Mouse (Mus musculus) heart, adult 2 months (tissue): ENCODE data around the gene Sstr2. TPM values are rescaled to one million over a fixed set of nuclear protein-coding genes. Genes with fewer than 3 reads are reported as not detected.
A peak's percentile ranks its signal among the peaks of the same experiment; 100 is the strongest.

Source experiments
- DNase-seq, 2 experiments: peaks; one replicate each; pipeline ENCODE4 v3.0.0; 2021
- H3K27ac ChIP-seq: fragments of 200-600 bp; 2 replicates; pipeline ENCODE4 v1.8.1; 2022
- H3K27me3 ChIP-seq: fragments of 200-500 bp; 2 replicates; pipeline ENCODE4 v1.6.1; 2012; ENCODE audit warnings: mild to moderate bottlenecking, low read length, inconsistent platforms, mixed read lengths; ENCODE audit not compliant: control insufficient read depth, insufficient read depth
- H3K36me3 ChIP-seq: fragments of 200-500 bp; 2 replicates; pipeline ENCODE4 v1.6.1; 2012; ENCODE audit warnings: low read length, inconsistent platforms; ENCODE audit not compliant: control insufficient read depth, insufficient read depth
- H3K4me1 ChIP-seq: fragments of 200-500 bp; 2 replicates; pipeline ENCODE4 v1.6.1; 2011; ENCODE audit warnings: low read length; ENCODE audit not compliant: control insufficient read depth, insufficient read depth
- H3K4me3 ChIP-seq: fragments of 200-600 bp; 2 replicates; pipeline ENCODE4 v1.8.1; 2022
- H3K79me2 ChIP-seq: fragments of 200-500 bp; replicated peaks from 2 replicates; pipeline ENCODE4 v1.6.1; 2012; ENCODE audit warnings: mild to moderate bottlenecking, inconsistent platforms, low read length, moderate library complexity, mixed read lengths; ENCODE audit not compliant: control insufficient read depth, insufficient read depth
- H3K9ac ChIP-seq: fragments of 200-500 bp; 2 replicates; pipeline ENCODE4 v1.6.1; 2012; ENCODE audit warnings: low read depth, mild to moderate bottlenecking, control low read depth, inconsistent platforms, low read length, mixed read lengths
- CTCF ChIP-seq: fragments of 200-600 bp; IDR thresholded peaks from 2 replicates; pipeline ENCODE4 v1.8.1; 2022; ENCODE audit warnings: antibody characterized with exemption, mild to moderate bottlenecking, moderate library complexity
- EP300 ChIP-seq: fragments of 200-500 bp; IDR thresholded peaks from 2 replicates; pipeline ENCODE4 v1.6.1; 2011; ENCODE audit warnings: low read depth, low read length, control low read depth; ENCODE audit not compliant: insufficient read depth
- POLR2A ChIP-seq: fragments of 200-500 bp; IDR thresholded peaks from 2 replicates; pipeline ENCODE4 v1.6.1; 2011; ENCODE audit warnings: mild to moderate bottlenecking, low read depth, low read length, control low read depth; ENCODE audit not compliant: insufficient read depth
- WGBS: fragments of 180-500 bp; shearing (Covaris S2); methylation state at CpG from one replicate; pipeline ENCODE4 v1.1.7; 2018; 5-methylcytosine and 5-hydroxymethylcytosine counted together
- intact Hi-C: fragments of 180-260 bp; cut with DNase I; formaldehyde crosslinking; loops from one replicate; pipeline ENCODE4 v1.15.1; 2025
- polyA plus RNA-seq: library from polyadenylated mRNA; depleted of rRNA; stranded (reverse); fragments of >200 nt; gene quantifications from 2 replicates; pipeline ENCODE4 v1.2.3, GENCODE M21; 2012
- total RNA-seq, 2 experiments: library from RNA; stranded (reverse); gene quantifications; 2 replicates each; pipeline ENCODE4 v1.2.3; 2021

Sstr2 gene
- total and polyA plus RNA-seq, 3 experiments, result not detected

DNA sequence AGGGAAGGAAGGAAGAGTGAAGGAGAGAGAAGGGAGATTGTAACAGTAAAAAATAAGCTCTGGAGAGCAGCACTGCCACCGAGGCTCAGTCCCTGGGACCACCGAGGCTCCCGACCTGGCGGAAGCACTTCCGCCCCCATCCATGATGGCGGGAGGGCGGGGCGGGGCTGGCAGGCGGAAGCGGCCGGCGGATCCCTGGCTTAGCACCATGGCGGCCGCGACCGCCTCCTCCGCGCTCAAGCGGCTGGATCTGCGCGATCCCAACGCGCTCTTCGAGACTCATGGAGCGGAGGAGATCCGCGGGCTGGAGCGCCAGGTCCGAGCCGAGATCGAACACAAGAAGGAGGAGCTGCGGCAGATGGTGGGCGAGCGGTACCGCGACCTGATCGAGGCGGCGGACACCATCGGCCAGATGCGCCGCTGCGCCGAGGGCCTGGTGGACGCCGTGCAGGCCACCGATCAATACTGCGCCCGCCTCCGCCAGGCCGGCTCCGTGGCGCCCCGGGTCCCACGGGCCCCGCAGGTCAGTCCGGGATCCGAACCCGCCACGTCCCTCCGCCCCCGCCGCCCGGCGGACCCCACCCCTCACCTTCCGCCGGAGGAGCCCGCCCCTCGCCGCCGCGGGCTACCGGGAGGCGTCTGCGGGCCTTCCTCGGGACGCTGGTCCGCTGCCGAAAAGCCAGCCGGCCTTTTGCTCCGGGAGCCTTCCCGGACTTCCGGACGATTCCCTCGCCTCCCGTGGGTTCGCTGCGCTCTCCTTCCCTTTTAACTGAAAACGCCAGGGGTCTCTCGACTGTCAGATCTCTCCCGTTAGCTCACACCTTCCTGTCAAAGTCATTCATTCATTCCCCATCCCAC, 30.4 kb downstream of the Sstr2 start, which contains the start of gene Slc39a11:
TSS of gene Slc39a11 (minus strand) at position 727 of the 858 bp plus-strand sequence.
- intact Hi-C loops, result loop anchor here (1.0 to 2.0 kb wide), 2 partner anchors 35 to 161 kb away; partner anchors contain the start of genes D11Wsu47e and Fam104a
- Histone ChIP-seq H3K27me3 (no peaks in the 10 kb centered on the region), H3K27ac (peak within 1 kb of the TSS; percentile 96), H3K36me3 (no peaks in the 10 kb centered on the region), H3K4me3 (peak within 1 kb of the TSS; percentile 100), H3K9ac (peak within 1 kb of the TSS; percentile 97), H3K79me2 (no peaks in the 10 kb centered on the region), H3K4me1 (peaks cover 1% of the 10 kb centered on the region; the same call in 1 of the 2 replicates)
- TF ChIP-seq POLR2A, result peak; percentile 72
- TF ChIP-seq EP300, result 0 out of 2 replicates have a peak, but pooled peaks have one; percentile 34
- TF ChIP-seq CTCF, result no peak
- under 1% methylated on average over 91 of the region's 91 CpGs for WGBS
- peak; percentile 81 to 82 for DNase-seq

DNA sequence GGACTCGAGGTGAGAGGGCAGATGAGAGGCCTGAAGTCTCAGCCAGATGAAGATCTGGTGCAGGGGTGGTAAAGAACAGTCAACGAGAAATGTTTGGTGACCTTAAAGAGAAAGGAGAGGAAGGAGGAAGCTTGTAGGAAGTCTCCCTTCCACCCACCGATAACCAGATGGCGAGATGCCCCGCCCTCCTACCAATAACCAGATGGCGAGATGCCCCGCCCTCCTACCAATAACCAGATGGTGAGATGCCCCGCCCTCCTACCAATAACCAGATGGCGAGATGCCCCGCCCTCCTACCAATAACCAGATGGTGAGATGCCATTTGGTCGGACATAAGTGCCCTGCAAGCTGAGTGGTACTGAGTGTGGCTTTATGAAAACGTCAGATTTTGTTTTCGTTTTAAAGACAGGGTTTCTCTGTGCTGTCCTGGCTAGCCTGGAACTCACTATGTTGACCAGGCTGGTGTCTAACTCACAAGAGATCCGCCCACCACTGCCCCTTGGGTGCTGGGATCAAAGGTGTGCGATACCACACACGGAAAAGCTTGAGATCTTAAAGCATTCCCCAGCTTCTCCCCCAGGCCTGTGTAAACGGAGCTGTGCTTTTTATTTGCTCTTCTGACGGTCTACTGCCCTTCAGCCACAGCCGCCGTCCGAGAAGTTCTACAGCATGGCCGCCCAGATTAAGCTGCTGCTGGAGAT, 32.2 kb downstream of the Sstr2 start:
- H3K4me3 ChIP-seq, result no peak overlapping the region
- H3K27ac ChIP-seq, result no peak overlapping the region
- H3K4me1 ChIP-seq, result peaks cover 1% of the 10 kb centered on the region; the same call in 1 of the 2 replicates
- intact Hi-C loops, result no loop called here
- H3K9ac ChIP-seq, result no peak overlapping the region
- WGBS, result 69% methylated on average over 22 of the region's 22 CpGs
- TF ChIP-seq CTCF, result no peak
- no peak for TF ChIP-seq EP300
- TF ChIP-seq POLR2A, result no peak
- H3K27me3 ChIP-seq, result no peaks in the 10 kb centered on the region
- H3K36me3 ChIP-seq, result no peaks in the 10 kb centered on the region
- no peaks in the 10 kb centered on the region for H3K79me2 ChIP-seq
- no peak for DNase-seq

DNA sequence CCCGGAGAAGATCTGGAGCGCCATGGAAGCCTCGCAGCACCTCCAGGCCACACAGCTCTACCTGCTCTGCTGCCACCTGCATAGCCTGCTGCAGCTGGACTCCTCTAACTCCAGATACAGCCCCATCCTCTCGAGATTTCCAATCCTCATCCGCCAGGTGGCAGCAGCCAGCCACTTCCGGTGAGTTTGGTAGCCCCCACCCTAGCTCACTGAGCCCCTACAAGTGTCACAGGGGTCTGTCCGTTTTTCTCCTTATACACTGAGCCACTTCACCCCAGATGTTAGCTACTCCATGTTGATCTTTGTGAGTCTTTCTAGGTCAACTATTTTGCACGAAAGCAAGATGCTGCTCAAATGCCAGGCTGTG, 32.7 kb downstream of the Sstr2 start:
- Histone ChIP-seq H3K36me3 (no peaks in the 10 kb centered on the region), H3K27ac (no peak overlapping the region), H3K27me3 (no peaks in the 10 kb centered on the region), H3K4me3 (no peak overlapping the region), H3K79me2 (no peaks in the 10 kb centered on the region), H3K9ac (no peak overlapping the region), H3K4me1 (peaks cover 1% of the 10 kb centered on the region; the same call in 1 of the 2 replicates)
- TF ChIP-seq POLR2A (no peak), CTCF (peak; percentile 53)
- intact Hi-C loops, result no loop called here
- WGBS, result 63% methylated on average over 8 of the region's 8 CpGs
- DNase-seq, result peak in 1 of 2 experiments; percentile 46

DNA sequence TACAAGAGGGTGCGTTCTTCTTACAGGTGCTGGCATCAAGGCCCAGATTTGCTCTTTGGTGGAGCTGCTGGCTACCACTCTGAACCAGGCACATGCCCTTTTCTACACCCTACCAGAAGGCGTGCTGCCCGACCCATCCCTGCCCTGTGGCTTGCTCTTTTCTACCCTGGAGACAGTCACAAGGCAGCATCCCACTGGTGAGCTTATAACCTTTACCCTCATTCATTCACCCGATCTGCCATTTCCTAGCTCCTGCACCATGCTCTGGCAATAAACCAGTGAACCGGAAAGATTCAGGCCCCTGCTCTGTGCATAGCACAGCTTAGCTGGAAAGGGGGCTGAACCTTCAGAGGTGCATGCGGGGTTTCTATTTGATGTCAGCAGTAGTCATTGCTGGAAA, 33.4 kb downstream of the Sstr2 start:
- H3K9ac ChIP-seq, result no peak overlapping the region
- 91% methylated on average over 6 of the region's 6 CpGs for WGBS
- no peak for DNase-seq
- intact Hi-C loops, result no loop called here
- no peaks in the 10 kb centered on the region for H3K79me2 ChIP-seq
- H3K36me3 ChIP-seq, result no peaks in the 10 kb centered on the region
- peaks cover 1% of the 10 kb centered on the region; the same call in 1 of the 2 replicates for H3K4me1 ChIP-seq
- no peak for TF ChIP-seq CTCF
- TF ChIP-seq EP300, result no peak
- TF ChIP-seq POLR2A, result no peak
- H3K27ac ChIP-seq, result no peak overlapping the region
- H3K4me3 ChIP-seq, result no peak overlapping the region
- H3K27me3 ChIP-seq, result no peaks in the 10 kb centered on the region

DNA sequence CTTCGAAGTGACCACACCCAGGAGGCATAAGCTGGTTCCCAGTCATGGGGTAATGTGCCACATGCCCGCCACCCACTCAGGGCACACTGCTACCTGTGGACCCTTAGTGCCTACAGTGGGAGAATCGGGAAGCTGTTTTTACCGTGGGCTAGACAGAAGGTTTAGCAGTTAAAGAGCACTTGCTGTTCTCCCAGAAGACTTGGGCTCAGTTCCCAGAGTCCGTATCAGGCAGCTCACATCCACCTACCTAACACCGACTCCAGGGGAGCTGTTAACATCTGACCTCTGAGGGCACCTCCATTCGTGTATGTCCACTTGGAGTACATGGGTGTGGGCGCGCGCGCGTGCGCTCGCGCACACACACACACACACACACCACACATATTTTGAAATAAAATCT, 35.0 kb downstream of the Sstr2 start:
- H3K4me1 ChIP-seq, result no peaks in the 10 kb centered on the region
- DNase-seq, result no peak
- no peaks in the 10 kb centered on the region for H3K27me3 ChIP-seq
- WGBS, result 91% methylated on average over 15 of the region's 15 CpGs
- no peak overlapping the region for H3K27ac ChIP-seq
- intact Hi-C loops, result no loop called here
- no peaks in the 10 kb centered on the region for H3K79me2 ChIP-seq
- no peak overlapping the region for H3K4me3 ChIP-seq
- H3K36me3 ChIP-seq, result no peaks in the 10 kb centered on the region
- TF ChIP-seq EP300, result no peak
- TF ChIP-seq POLR2A, result no peak
- TF ChIP-seq CTCF, result no peak
- no peak overlapping the region for H3K9ac ChIP-seq

DNA sequence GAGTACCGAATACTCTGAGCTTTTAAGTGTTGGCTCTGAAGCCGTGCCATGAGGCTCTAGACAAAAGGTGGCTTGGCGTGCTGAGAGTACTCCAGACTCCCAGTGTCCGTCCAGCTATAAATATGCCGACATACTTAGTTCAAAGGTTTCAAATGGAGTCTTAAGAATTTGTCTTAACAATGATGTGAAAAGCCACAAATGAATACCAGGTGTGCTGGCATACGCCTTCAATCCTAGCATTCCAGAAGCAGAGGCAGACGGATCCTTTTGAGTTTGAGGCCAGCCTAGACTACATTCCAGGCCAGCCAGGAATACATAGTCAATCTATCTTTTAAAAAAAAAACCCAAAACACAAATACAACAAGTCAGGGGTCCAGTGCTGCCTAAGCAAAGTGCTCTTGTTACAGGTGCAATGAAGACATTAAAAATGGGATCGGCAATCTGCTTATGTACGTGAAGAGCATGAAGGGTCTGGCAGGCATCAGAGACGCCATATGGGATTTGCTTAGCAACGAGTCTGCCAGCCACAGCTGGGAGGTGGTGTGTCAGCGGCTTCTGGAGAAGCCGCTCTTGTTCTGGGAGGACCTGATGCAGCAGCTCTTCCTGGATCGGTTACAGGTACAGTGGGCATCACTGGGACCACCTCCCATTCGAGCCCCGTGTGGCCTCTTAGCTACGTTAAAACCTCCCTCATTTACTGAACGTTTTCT, 35.6 kb downstream of the Sstr2 start:
- Histone ChIP-seq H3K27me3 (no peaks in the 10 kb centered on the region), H3K36me3 (no peaks in the 10 kb centered on the region), H3K4me1 (no peaks in the 10 kb centered on the region), H3K4me3 (no peak overlapping the region), H3K9ac (no peak overlapping the region), H3K27ac (no peak overlapping the region), H3K79me2 (no peaks in the 10 kb centered on the region)
- DNase-seq, result no peak
- 87% methylated on average over 18 of the region's 18 CpGs for WGBS
- intact Hi-C loops, result no loop called here
- TF ChIP-seq POLR2A, result no peak
